Mouse (Mus musculus) CH12.LX (cell line): ENCODE measurements around the gene Stra8. TPM values are rescaled to one million over a fixed set of nuclear protein-coding genes. Genes with fewer than 3 reads are reported as not detected.

Source experiments
- DNase-seq: peaks from one replicate; pipeline ENCODE4 v3.0.0-alpha.2; 2013; ENCODE audit errors: extremely low read depth
- H3K27ac ChIP-seq: 2 replicates; pipeline ENCODE4 v1.5.1; 2012; ENCODE audit warnings: low read depth, mild to moderate bottlenecking, control low read depth, moderate library complexity; ENCODE audit not compliant: insufficient read depth
- H3K27me3 ChIP-seq: replicated peaks from 2 replicates; pipeline ENCODE3; 2012; ENCODE audit warnings: inconsistent platforms
- H3K36me3 ChIP-seq, 2 experiments: replicated peaks in 1 of 2; 2 replicates each; pipeline versions ENCODE3 to v1.6.1; 2012; ENCODE audit warnings: inconsistent platforms in 1 of 2, low read length in 1 of 2, mild to moderate bottlenecking in 1 of 2, mixed read lengths in 1 of 2, moderate library complexity in 1 of 2; ENCODE audit not compliant: control insufficient read depth in 1 of 2, insufficient read depth in 1 of 2
- H3K4me1 ChIP-seq, 2 experiments: 2 replicates each; pipeline ENCODE4 v1.6.1; 2012; ENCODE audit warnings: inconsistent platforms in 1 of 2, moderate library complexity in 1 of 2; ENCODE audit not compliant: insufficient read depth in 2 of 2, control insufficient read depth in 1 of 2
- H3K4me2 ChIP-seq: 2 replicates; pipeline ENCODE4 v1.6.1; 2012; ENCODE audit warnings: low read depth, mild to moderate bottlenecking, control low read depth; ENCODE audit not compliant: poor library complexity, insufficient read depth, severe bottlenecking
- H3K4me3 ChIP-seq, 3 experiments: fragments of 150-350 bp in 1 of 3; sonication (generic) in 1 of 3; replicated peaks in 1 of 3; 2 replicates each; pipeline versions ENCODE3 to v1.5.1; 2011 to 2012; ENCODE audit warnings: low read depth in 2 of 3, low read length in 2 of 3, mild to moderate bottlenecking in 2 of 3, moderate library complexity in 2 of 3, control low read depth in 1 of 3, improper control_type of control experiment in 1 of 3, inconsistent platforms in 1 of 3, mixed read lengths in 1 of 3; ENCODE audit not compliant: poor library complexity in 1 of 3
- H3K79me2 ChIP-seq: replicated peaks from 2 replicates; pipeline ENCODE4 v1.6.1; 2012; ENCODE audit warnings: mild to moderate bottlenecking, moderate library complexity; ENCODE audit not compliant: control insufficient read depth, poor library complexity, insufficient read depth, severe bottlenecking; ENCODE audit errors: extremely low read depth
- H3K9ac ChIP-seq: 2 replicates; pipeline ENCODE4 v1.6.1; 2012; ENCODE audit warnings: low read depth, mild to moderate bottlenecking, control low read depth, moderate library complexity; ENCODE audit not compliant: insufficient read depth
- H3K9me3 ChIP-seq: replicated peaks from 2 replicates; pipeline ENCODE3; 2012; ENCODE audit warnings: low read length, inconsistent platforms, mixed read lengths
- CHD1 ChIP-seq: IDR thresholded peaks from 2 replicates; pipeline ENCODE4 v1.6.1; 2012; ENCODE audit warnings: low read depth, low read length, improper control_type of control experiment, inconsistent platforms
- CHD2 ChIP-seq: IDR thresholded peaks from 2 replicates; pipeline ENCODE4 v1.6.1; 2011; ENCODE audit warnings: low read length, improper control_type of control experiment
- CTCF ChIP-seq, 2 experiments: IDR thresholded peaks in 1 of 2; conservative IDR thresholded peaks in 1 of 2; 2 replicates each; pipeline ENCODE4 v1.5.1; 2011 to 2012; ENCODE audit warnings: low read depth in 2 of 2, low read length in 2 of 2, improper control_type of control experiment in 1 of 2, inconsistent platforms in 1 of 2, mild to moderate bottlenecking in 1 of 2, moderate library complexity in 1 of 2
- ELF1 ChIP-seq: IDR thresholded peaks from 2 replicates; pipeline ENCODE4 v1.6.1; 2014; ENCODE audit warnings: low read depth, mild to moderate bottlenecking, inconsistent platforms, low read length, improper control_type of control experiment
- HCFC1 ChIP-seq: IDR thresholded peaks from 2 replicates; pipeline ENCODE4 v1.6.1; 2012; ENCODE audit warnings: low read depth, mild to moderate bottlenecking, inconsistent platforms, low read length, improper control_type of control experiment
- IRF4 ChIP-seq: IDR thresholded peaks from 2 replicates; pipeline ENCODE4 v1.6.1; 2014; ENCODE audit warnings: low read depth, mild to moderate bottlenecking, inconsistent platforms, low read length, improper control_type of control experiment
- KAT2A ChIP-seq: IDR thresholded peaks from 2 replicates; pipeline ENCODE4 v1.6.1; 2012; ENCODE audit warnings: low read length, improper control_type of control experiment, inconsistent platforms; ENCODE audit not compliant: insufficient replicate concordance
- MAX ChIP-seq: IDR thresholded peaks from 2 replicates; pipeline ENCODE4 v1.6.1; 2011; ENCODE audit warnings: low read length, improper control_type of control experiment
- MAZ ChIP-seq: IDR thresholded peaks from 2 replicates; pipeline ENCODE4 v1.6.1; 2012; ENCODE audit warnings: low read depth, mild to moderate bottlenecking, inconsistent platforms, low read length, improper control_type of control experiment, moderate library complexity
- MXI1 ChIP-seq: IDR thresholded peaks from 2 replicates; pipeline ENCODE4 v1.6.1; 2011; ENCODE audit warnings: mild to moderate bottlenecking, low read depth, low read length, improper control_type of control experiment
- NELFE ChIP-seq: IDR thresholded peaks from 2 replicates; pipeline ENCODE4 v1.6.1; 2011; ENCODE audit warnings: low read depth, low read length, improper control_type of control experiment
- NRF1 ChIP-seq: IDR thresholded peaks from 2 replicates; pipeline ENCODE4 v1.6.1; 2014; ENCODE audit warnings: low read depth, mild to moderate bottlenecking, inconsistent platforms, low read length, improper control_type of control experiment, moderate library complexity
- POLR2A ChIP-seq: IDR thresholded peaks from 2 replicates; pipeline ENCODE4 v1.6.1; 2011; ENCODE audit warnings: low read depth, mild to moderate bottlenecking, improper control_type of control experiment, low read length
- SIN3A ChIP-seq: IDR thresholded peaks from 2 replicates; pipeline ENCODE4 v1.6.1; 2012; ENCODE audit warnings: low read length, improper control_type of control experiment, inconsistent platforms
- TCF12 ChIP-seq: IDR thresholded peaks from 2 replicates; pipeline ENCODE4 v1.6.1; 2014; ENCODE audit warnings: low read depth, mild to moderate bottlenecking, inconsistent platforms, low read length, improper control_type of control experiment
- UBTF ChIP-seq: IDR thresholded peaks from 2 replicates; pipeline ENCODE4 v1.6.1; 2012; ENCODE audit warnings: low read depth, mild to moderate bottlenecking, inconsistent platforms, low read length, improper control_type of control experiment, moderate library complexity
- ZMIZ1 ChIP-seq: IDR thresholded peaks from 2 replicates; pipeline ENCODE4 v1.6.1; 2012; ENCODE audit warnings: low read depth, mild to moderate bottlenecking, inconsistent platforms, low read length, improper control_type of control experiment
- dilution Hi-C: fragments of 300-500 bp; cut with MboI; formaldehyde crosslinking; loops from 2 replicates; pipeline ENCODE4 v1.14.3; 2020; ENCODE audit warnings: low sequenced_read_pairs; ENCODE audit not compliant: extremely low pct_unique_long_range_greater_than_20kb, extremely low pct_ligation_motif_present
- in situ Hi-C: fragments of 300-500 bp; cut with MboI; formaldehyde crosslinking; loops from 3 replicates; pipeline ENCODE4 v1.14.3; 2019; ENCODE audit warnings: low sequenced_read_pairs, low pct_ligation_motif_present, low pct_unique_long_range_greater_than_20kb, mixed read lengths
- polyA plus RNA-seq: library from polyadenylated mRNA; unstranded; fragments of >175 nt; gene quantifications from 2 replicates; pipeline ENCODE4 v1.2.1, GENCODE M21; 2012; ENCODE audit warnings: low read depth; ENCODE audit not compliant: insufficient read length
- total RNA-seq, 2 experiments: library from RNA; depleted of rRNA; stranded (reverse); fragments of 300-350 nt in 1 of 2; fragments of >200 nt in 1 of 2; gene quantifications; 2 replicates each; pipeline ENCODE4 v1.2.3; 2012 to 2014

The Stra8 gene
- total and polyA plus RNA-seq, 3 experiments = 0.08 to 0.77 TPM; not detected in 1

- Histone ChIP-seq H3K79me2 (peaks cover 6% of the 10 kb centered on the region), H3K9ac (peak overlapping the region; percentile 46), H3K9me3 (no peaks in the 10 kb centered on the region), H3K27ac (no peak overlapping the region), H3K36me3 (peaks cover 27 to 43% of the 10 kb centered on the region in 2 experiments), H3K4me2 (peak overlapping the region; percentile 79), H3K27me3 (no peaks in the 10 kb centered on the region), H3K4me1 (peaks cover 0 to 31% of the 10 kb centered on the region in 2 experiments; a peak in 2 of 4 replicates), H3K4me3 (peak overlapping the region; percentile 64 to 97 (median 82))
- TF ChIP-seq ZMIZ1 (no peak), IRF4 (0 out of 2 replicates have a peak, but pooled peaks have one; percentile 19)
- dilution Hi-C loops (no loop called here), in situ Hi-C loops (no loop called here)
- DNase-seq = no peak
Measured at GRCm38 (mm10) chr6:34909631-34910345, 10.2 kb upstream of the Stra8 start.

- Histone ChIP-seq H3K9ac (peak within 1 kb of the TSS; percentile 46), H3K27ac (peak within 1 kb of the TSS; percentile 54; the same call in 1 of the 2 replicates), H3K79me2 (peaks cover 6% of the 10 kb centered on the region), H3K4me1 (peaks cover 0 to 31% of the 10 kb centered on the region in 2 experiments; a peak in 2 of 4 replicates), H3K9me3 (no peaks in the 10 kb centered on the region), H3K36me3 (peaks cover 22 to 35% of the 10 kb centered on the region in 2 experiments), H3K4me3 (peak within 1 kb of the TSS; percentile 64 to 97 (median 82)), H3K27me3 (no peaks in the 10 kb centered on the region), H3K4me2 (peak within 1 kb of the TSS; percentile 97)
- TF ChIP-seq NRF1 (peak; percentile 78), MAX (0 out of 2 replicates have a peak, but pooled peaks have one; percentile 58), CHD1 (no peak), MXI1 (peak; percentile 75; the same call in 1 of the 2 replicates), UBTF (no peak), HCFC1 (peak; percentile 52; the same call in 1 of the 2 replicates), CHD2 (no peak), POLR2A (peak; percentile 88), SIN3A (peak; percentile 59; the same call in 1 of the 2 replicates), CTCF (conservative IDR thresholded peaks at IDR 0.05 in 1 of 2, IDR thresholded peaks at IDR 0.05 in 1 of 2; ENCODE audit: low read depth in 2 of 2, low read length in 2 of 2) (peak in 1 of 2 experiments; percentile 34; a peak in 2 of 4 replicates), NELFE (peak; percentile 66), TCF12 (peak; percentile 48; the same call in 1 of the 2 replicates), ZMIZ1 (no peak; the same call in 1 of the 2 replicates), KAT2A (0 out of 2 replicates have a peak, but pooled peaks have one; percentile 17), MAZ (no peak; the same call in 1 of the 2 replicates), ELF1 (peak; percentile 18; the same call in 1 of the 2 replicates)
- dilution Hi-C loops (no loop called here), in situ Hi-C loops (no loop called here)
- DNase-seq = peak; percentile 83
Measured at GRCm38 (mm10) chr6:34910371-34911219, 9.4 kb upstream of the Stra8 start, which contains the start of gene Wdr91. Gene Wdr91, minus strand, starts transcription at chr6:34910876.
